Mouse (Mus musculus) cerebellum, adult 18-20 months (tissue): ENCODE data around the gene Hcfc1.

Experiments
- DNase-seq, 2 experiments: peaks; one replicate each; pipeline ENCODE4 v3.0.0; 2021

Gene Hcfc1

GRCm38 (mm10) chrX:73966248-73967176, at the start of gene Hcfc1:
TSS of gene Hcfc1 (minus strand) at chrX:73966357.
- peak; percentile 87 to 89 for DNase-seq

GRCm38 (mm10) chrX:74014597-74014996, 48.4 kb upstream of the Hcfc1 start:
- DNase-seq: no peak

GRCm38 (mm10) chrX:74008063-74008462, 41.9 kb upstream of the Hcfc1 start:
- no peak for DNase-seq

GRCm38 (mm10) chrX:74006401-74006800, 40.2 kb upstream of the Hcfc1 start:
- no peak for DNase-seq

- no peak for DNase-seq
Measured at GRCm38 (mm10) chrX:74003644-74004043, 37.5 kb upstream of the Hcfc1 start.

- DNase-seq: no peak
Measured at GRCm38 (mm10) chrX:74001024-74001423, 34.9 kb upstream of the Hcfc1 start.

- no peak for DNase-seq
Measured at GRCm38 (mm10) chrX:73998911-73999869, 33.0 kb upstream of the Hcfc1 start.

- no peak for DNase-seq
Measured at GRCm38 (mm10) chrX:73977783-73978182, 11.6 kb upstream of the Hcfc1 start.

GRCm38 (mm10) chrX:73976283-73976682, 10.1 kb upstream of the Hcfc1 start:
- no peak for DNase-seq

GRCm38 (mm10) chrX:73972774-73973173, 6.6 kb upstream of the Hcfc1 start:
- DNase-seq: no peak

- DNase-seq: no peak
Measured at GRCm38 (mm10) chrX:73970781-73971180, 4.6 kb upstream of the Hcfc1 start.

GRCm38 (mm10) chrX:73969729-73970128, 3.6 kb upstream of the Hcfc1 start:
- no peak for DNase-seq

GRCm38 (mm10) chrX:73969167-73969566, 3.0 kb upstream of the Hcfc1 start:
- DNase-seq: no peak

- peak; percentile 89 to 90 for DNase-seq
Measured at GRCm38 (mm10) chrX:73967177-73968075, 1.3 kb upstream of the Hcfc1 start.

GRCm38 (mm10) chrX:73965307-73965706, 850 bp downstream of the Hcfc1 start:
- peak; percentile 49 to 58 for DNase-seq

- no peak for DNase-seq
Measured at GRCm38 (mm10) chrX:73964363-73964762, 1.8 kb downstream of the Hcfc1 start.

GRCm38 (mm10) chrX:73954988-73955387, 11.2 kb downstream of the Hcfc1 start:
- DNase-seq: no peak

- DNase-seq: no peak
Measured at GRCm38 (mm10) chrX:73952603-73953002, 13.6 kb downstream of the Hcfc1 start.

GRCm38 (mm10) chrX:73949341-73949740, 16.8 kb downstream of the Hcfc1 start:
- DNase-seq: no peak

- DNase-seq: peak; percentile 59 to 69
Measured at GRCm38 (mm10) chrX:73948647-73949046, 17.5 kb downstream of the Hcfc1 start.

- DNase-seq: no peak
Measured at GRCm38 (mm10) chrX:73946896-73947295, 19.3 kb downstream of the Hcfc1 start.

- no peak for DNase-seq
Measured at GRCm38 (mm10) chrX:73942294-73942693, 23.9 kb downstream of the Hcfc1 start.
